In genomic region chr17:45550253-45550652, GRCm38 (mm10) we compare ENCODE assay signal across 9 mouse cellular contexts. TPM values are rescaled to one million over a fixed set of nuclear protein-coding genes. Genes with fewer than 3 reads are reported as not detected.
DNase-seq lines count a peak whose midpoint lies in the region; ATAC-seq and TF ChIP-seq lines count a peak whose summit lies in the region.
"Had no signal": no experiment of that assay in that cellular context is flagged by ENCODE, and none has a peak within 500 bp of the region (broad histone marks: within the 10 kb centered on the region; RNA-seq: fewer than 3 reads in every experiment).

No protein-coding gene starts in this region.

- H3K27ac ChIP-seq in kidney, postnatal 0 days: no peak overlapping the region
- H3K27ac ChIP-seq in embryonic facial prominence, embryonic 13.5 days: no peak overlapping the region
- peak overlapping the region; percentile 23 for H3K27ac ChIP-seq in hindbrain, embryonic 13.5 days
- peak overlapping the region; percentile 97; the same call in 1 of the 2 replicates for H3K27ac ChIP-seq in midbrain, embryonic 14.5 days (replicated peaks; ENCODE audit: low read depth, low read length)

- ATAC-seq in kidney, postnatal 0 days (replicated peaks; ENCODE audit: low FRiP score, low read depth): no peak
- ATAC-seq in embryonic facial prominence, embryonic 13.5 days (ENCODE audit: insufficient number of reproducible peaks, insufficient read depth, low FRiP score, low TSS enrichment, low read depth): no peak
- no peak for ATAC-seq in hindbrain, embryonic 13.5 days (ENCODE audit: low FRiP score)
- ATAC-seq in midbrain, embryonic 14.5 days (ENCODE audit: low FRiP score, low TSS enrichment): no peak

- no peaks in the 10 kb centered on the region for H3K36me3 ChIP-seq in kidney, postnatal 0 days (ENCODE audit: insufficient read depth, low read length)
- H3K36me3 ChIP-seq in embryonic facial prominence, embryonic 13.5 days: peaks cover 12% of the 10 kb centered on the region
- H3K36me3 ChIP-seq in hindbrain, embryonic 13.5 days: peaks cover 19% of the 10 kb centered on the region
- H3K36me3 ChIP-seq in midbrain, embryonic 14.5 days (ENCODE audit: control insufficient read depth, insufficient read depth, low read length): peaks cover 18% of the 10 kb centered on the region
- H3K36me3 ChIP-seq: G1E had no signal

- H3K4me2 ChIP-seq in kidney, postnatal 0 days (ENCODE audit: low read length): peak overlapping the region; percentile 100
- peak overlapping the region; percentile 85 for H3K4me2 ChIP-seq in embryonic facial prominence, embryonic 13.5 days
- H3K4me2 ChIP-seq in hindbrain, embryonic 13.5 days: peak overlapping the region; percentile 55
- peak overlapping the region; percentile 64 for H3K4me2 ChIP-seq in midbrain, embryonic 14.5 days (ENCODE audit: low read length)

- TF ChIP-seq CTCF in kidney, postnatal 0 days (IDR thresholded peaks at IDR 0.05; ENCODE audit: low read depth): no peak

- 19% methylated on average over 5 of the region's 5 CpGs for WGBS in kidney, postnatal 0 days
- 27% methylated on average over 5 of the region's 5 CpGs for WGBS in embryonic facial prominence, embryonic 13.5 days
- WGBS in hindbrain, embryonic 13.5 days: 41% methylated on average over 5 of the region's 5 CpGs
- 26% methylated on average over 5 of the region's 5 CpGs for WGBS in midbrain, embryonic 14.5 days

- peaks cover 13% of the 10 kb centered on the region for H3K4me1 ChIP-seq in kidney, postnatal 0 days (replicated peaks; ENCODE audit: insufficient read depth, low read length)
- peaks cover 39% of the 10 kb centered on the region for H3K4me1 ChIP-seq in embryonic facial prominence, embryonic 13.5 days
- peaks cover 41% of the 10 kb centered on the region for H3K4me1 ChIP-seq in hindbrain, embryonic 13.5 days (replicated peaks)
- peaks cover 29% of the 10 kb centered on the region for H3K4me1 ChIP-seq in midbrain, embryonic 14.5 days (ENCODE audit: control insufficient read depth, insufficient read depth, low read length)

- no peaks in the 10 kb centered on the region for H3K9me3 ChIP-seq in kidney, postnatal 0 days (replicated peaks; ENCODE audit: low read length)
- no peaks in the 10 kb centered on the region for H3K9me3 ChIP-seq in embryonic facial prominence, embryonic 13.5 days
- H3K9me3 ChIP-seq in hindbrain, embryonic 13.5 days: no peaks in the 10 kb centered on the region
- no peaks in the 10 kb centered on the region for H3K9me3 ChIP-seq in midbrain, embryonic 14.5 days (ENCODE audit: control insufficient read depth, low read length)

- DNase-seq in kidney, postnatal 0 days (ENCODE audit: low spot score): no peak
- DNase-seq in kidney, postnatal 10 days: no peak
- no peak for DNase-seq in midbrain, embryonic 14.5 days
- DNase-seq in thymus, postnatal 14 days: no peak
- no peak for DNase-seq in c-Kit-positive CD71-positive TER-119-positive erythroid progenitor cells, embryonic 14.5 days (ENCODE audit: low spot score)
- no peak for DNase-seq in thymus, postnatal 36 days

- no peak overlapping the region for H3K9ac ChIP-seq in kidney, postnatal 0 days (ENCODE audit: low read depth, low read length)
- no peak overlapping the region for H3K9ac ChIP-seq in embryonic facial prominence, embryonic 13.5 days
- peak overlapping the region; percentile 98; the same call in 1 of the 2 replicates for H3K9ac ChIP-seq in hindbrain, embryonic 13.5 days
- H3K9ac ChIP-seq in midbrain, embryonic 14.5 days (replicated peaks; ENCODE audit: low read length): peak overlapping the region; percentile 99; the same call in 1 of the 2 replicates

- no peak overlapping the region for H3K4me3 ChIP-seq in kidney, postnatal 0 days (replicated peaks; ENCODE audit: low read depth, low read length)
- H3K4me3 ChIP-seq in embryonic facial prominence, embryonic 13.5 days: peak overlapping the region; percentile 71; the same call in 1 of the 2 replicates
- H3K4me3 ChIP-seq in hindbrain, embryonic 13.5 days: peak overlapping the region; percentile 86; the same call in 1 of the 2 replicates
- peak overlapping the region; percentile 93 for H3K4me3 ChIP-seq in midbrain, embryonic 14.5 days (replicated peaks; ENCODE audit: low read depth, low read length)

- H3K27me3 ChIP-seq in kidney, postnatal 0 days (ENCODE audit: insufficient read depth, low read length): peaks cover 16% of the 10 kb centered on the region
- H3K27me3 ChIP-seq in embryonic facial prominence, embryonic 13.5 days: peaks cover 46% of the 10 kb centered on the region
- H3K27me3 ChIP-seq in hindbrain, embryonic 13.5 days: peaks cover 45% of the 10 kb centered on the region
- H3K27me3 ChIP-seq in midbrain, embryonic 14.5 days (ENCODE audit: control insufficient read depth, insufficient read depth, low read length): peaks cover 26% of the 10 kb centered on the region

RNA-seq across cellular contexts. Expression of gene Tmem151b, which starts 0.8 kb away (rescaled TPM):
- 1.5 and 1.8 TPM in 2 replicates for polyA plus RNA-seq in kidney, postnatal 0 days (2015; fragmentation: Nextera tagmentation; extraction: Ambion mirVana)
- 7.7 and 10.1 TPM in 2 replicates for polyA plus RNA-seq in embryonic facial prominence, embryonic 13.5 days (2015; fragmentation: Nextera tagmentation; extraction: Ambion mirVana)
- polyA plus RNA-seq in hindbrain, embryonic 13.5 days (2015; fragmentation: Nextera tagmentation; extraction: Ambion mirVana): 26.6 and 27.3 TPM in 2 replicates
- polyA plus RNA-seq in midbrain, embryonic 14.5 days (2014; fragmentation: Nextera tagmentation; extraction: Ambion mirVana): 20.4 and 24.1 TPM in 2 replicates
- polyA plus RNA-seq: G1E had no signal

RNA-seq across cellular contexts. Expression of gene Nfkbie, which starts 5.2 kb away (rescaled TPM):
- 4.8 and 5.1 TPM in 2 replicates for polyA plus RNA-seq in kidney, postnatal 0 days (2015; fragmentation: Nextera tagmentation; extraction: Ambion mirVana)
- 4.7 TPM in 2 replicates for polyA plus RNA-seq in embryonic facial prominence, embryonic 13.5 days (2015; fragmentation: Nextera tagmentation; extraction: Ambion mirVana)
- 5.6 and 6.5 TPM in 2 replicates for polyA plus RNA-seq in hindbrain, embryonic 13.5 days (2015; fragmentation: Nextera tagmentation; extraction: Ambion mirVana)
- polyA plus RNA-seq in midbrain, embryonic 14.5 days (2014; fragmentation: Nextera tagmentation; extraction: Ambion mirVana): 4.2 and 4.9 TPM in 2 replicates

RNA-seq across cellular contexts. Expression of gene Slc35b2, which starts 13.4 kb away (rescaled TPM):
- 131 and 138 TPM in 2 replicates for polyA plus RNA-seq in kidney, postnatal 0 days (2015; fragmentation: Nextera tagmentation; extraction: Ambion mirVana)
- polyA plus RNA-seq in embryonic facial prominence, embryonic 13.5 days (2015; fragmentation: Nextera tagmentation; extraction: Ambion mirVana): 104 and 122 TPM in 2 replicates
- polyA plus RNA-seq in hindbrain, embryonic 13.5 days (2015; fragmentation: Nextera tagmentation; extraction: Ambion mirVana): 86.5 and 91.1 TPM in 2 replicates
- 73.0 and 77.1 TPM in 2 replicates for polyA plus RNA-seq in midbrain, embryonic 14.5 days (2014; fragmentation: Nextera tagmentation; extraction: Ambion mirVana)

RNA-seq across cellular contexts. Expression of gene Hsp90ab1, which starts 22.8 kb away (rescaled TPM):
- 1,330 and 1,432 TPM in 2 replicates for polyA plus RNA-seq in kidney, postnatal 0 days (2015; fragmentation: Nextera tagmentation; extraction: Ambion mirVana)
- polyA plus RNA-seq in embryonic facial prominence, embryonic 13.5 days (2015; fragmentation: Nextera tagmentation; extraction: Ambion mirVana): 1,480 and 1,606 TPM in 2 replicates
- polyA plus RNA-seq in hindbrain, embryonic 13.5 days (2015; fragmentation: Nextera tagmentation; extraction: Ambion mirVana): 1,593 and 1,619 TPM in 2 replicates
- polyA plus RNA-seq in midbrain, embryonic 14.5 days (2014; fragmentation: Nextera tagmentation; extraction: Ambion mirVana): 1,248 and 1,388 TPM in 2 replicates

RNA-seq across cellular contexts. Expression of gene Tcte1, which starts 27.0 kb away (rescaled TPM):
- polyA plus RNA-seq in kidney, postnatal 0 days (2015; fragmentation: Nextera tagmentation; extraction: Ambion mirVana): 0.07 and 0.15 TPM in 2 replicates
- 1.0 and 1.1 TPM in 2 replicates for polyA plus RNA-seq in embryonic facial prominence, embryonic 13.5 days (2015; fragmentation: Nextera tagmentation; extraction: Ambion mirVana)
- polyA plus RNA-seq in hindbrain, embryonic 13.5 days (2015; fragmentation: Nextera tagmentation; extraction: Ambion mirVana): 3.0 TPM in 2 replicates
- 3.0 and 5.8 TPM in 2 replicates for polyA plus RNA-seq in midbrain, embryonic 14.5 days (2014; fragmentation: Nextera tagmentation; extraction: Ambion mirVana)
- polyA plus RNA-seq: G1E had no signal

Comparison
In these comparisons a context has a peak if more than half of its experiments do, and no peak if none do; other contexts are left out.
1. H3K27ac ChIP-seq: peak in hindbrain, embryonic 13.5 days (single experiment) and midbrain, embryonic 14.5 days (single experiment); none in kidney, postnatal 0 days (single experiment) and embryonic facial prominence, embryonic 13.5 days (single experiment).
2. H3K9ac ChIP-seq: peak in hindbrain, embryonic 13.5 days (single experiment) and midbrain, embryonic 14.5 days (single experiment); none in kidney, postnatal 0 days (single experiment) and embryonic facial prominence, embryonic 13.5 days (single experiment).
3. Peak in every context shown above with its lines, with median percentiles within 50 percentile points of each other: H3K4me2 ChIP-seq.